Mouse (Mus musculus): Measurements from ENCODE around the gene Taar5.

The Taar5 gene

GRCm38 (mm10) chr10:24008143-24008542, 37.6 kb downstream of the Taar5 start:
- DNase-seq (ENCODE audit: extremely low spot score, low spot score), result no peak
